Mouse (Mus musculus): ENCODE results near the gene Ttc41.

The Ttc41 gene

GRCm38 (mm10) chr10:86755816-86756502, 50.3 kb downstream of the Ttc41 start:
- DNase-seq (ENCODE audit: low read depth, low spot score), result no peak

GRCm38 (mm10) chr10:86757724-86758123, 52.1 kb downstream of the Ttc41 start:
- no peak for DNase-seq (ENCODE audit: low read depth, low spot score)

- DNase-seq (ENCODE audit: low read depth, low spot score), result no peak
These were observed 52.6 kb downstream of the Ttc41 start for GRCm38 (mm10) chr10:86758211-86758610.

- no peak for DNase-seq (ENCODE audit: low read depth, low spot score)
These were observed 55.6 kb downstream of the Ttc41 start for GRCm38 (mm10) chr10:86761236-86761635.

- DNase-seq (ENCODE audit: low read depth, low spot score), result no peak
These were observed 56.2 kb downstream of the Ttc41 start for GRCm38 (mm10) chr10:86761722-86762383.

- DNase-seq (ENCODE audit: low read depth, low spot score), result no peak
These were observed 56.7 kb downstream of the Ttc41 start for GRCm38 (mm10) chr10:86762384-86762730.

- no peak for DNase-seq (ENCODE audit: low read depth, low spot score)
These were observed 58.1 kb downstream of the Ttc41 start, which contains the start of gene Gm49358 for GRCm38 (mm10) chr10:86763672-86764071. TSS of gene Gm49358 (plus strand) at chr10:86763972.

GRCm38 (mm10) chr10:86765344-86765966, 59.8 kb downstream of the Ttc41 start:
- no peak for DNase-seq (ENCODE audit: low read depth, low spot score)

GRCm38 (mm10) chr10:86769216-86769615, 63.6 kb downstream of the Ttc41 start:
- no peak for DNase-seq (ENCODE audit: low read depth, low spot score)

GRCm38 (mm10) chr10:86769797-86770196, 64.2 kb downstream of the Ttc41 start:
- DNase-seq (ENCODE audit: low read depth, low spot score), result no peak

GRCm38 (mm10) chr10:86771701-86772100, 66.1 kb downstream of the Ttc41 start:
- DNase-seq (ENCODE audit: low read depth, low spot score), result no peak

GRCm38 (mm10) chr10:86772231-86772631, 66.6 kb downstream of the Ttc41 start:
- no peak for DNase-seq (ENCODE audit: low read depth, low spot score)

GRCm38 (mm10) chr10:86773360-86773759, 67.7 kb downstream of the Ttc41 start:
- no peak for DNase-seq (ENCODE audit: low read depth, low spot score)

GRCm38 (mm10) chr10:86776281-86776680, 70.7 kb downstream of the Ttc41 start:
- no peak for DNase-seq (ENCODE audit: low read depth, low spot score)

- DNase-seq (ENCODE audit: low read depth, low spot score), result no peak
These were observed 72.2 kb downstream of the Ttc41 start for GRCm38 (mm10) chr10:86777614-86778319.

GRCm38 (mm10) chr10:86778398-86779116, 72.9 kb downstream of the Ttc41 start, which contains the start of gene Nt5dc3:
TSS of gene Nt5dc3 (plus strand) at chr10:86779005.
- DNase-seq (ENCODE audit: low read depth, low spot score), result peak; percentile 89

GRCm38 (mm10) chr10:86779117-86779755, 73.6 kb downstream of the Ttc41 start:
- DNase-seq (ENCODE audit: low read depth, low spot score), result no peak

GRCm38 (mm10) chr10:86779816-86780500, 74.3 kb downstream of the Ttc41 start:
- no peak for DNase-seq (ENCODE audit: low read depth, low spot score)

- no peak for DNase-seq (ENCODE audit: low read depth, low spot score)
These were observed 76.0 kb downstream of the Ttc41 start for GRCm38 (mm10) chr10:86781641-86782040.

GRCm38 (mm10) chr10:86782656-86783055, 77.0 kb downstream of the Ttc41 start:
- DNase-seq (ENCODE audit: low read depth, low spot score), result no peak

Data from retina, adult 2 months (tissue).